Mouse (Mus musculus) telencephalon, adult 2 months (tissue): Measurements from ENCODE around the gene Rhobtb3.

Source experiments
- DNase-seq: peaks from one replicate; pipeline ENCODE4 v3.0.0-alpha.2; 2011; ENCODE audit warnings: low read depth, low spot score

Gene Rhobtb3

DNA sequence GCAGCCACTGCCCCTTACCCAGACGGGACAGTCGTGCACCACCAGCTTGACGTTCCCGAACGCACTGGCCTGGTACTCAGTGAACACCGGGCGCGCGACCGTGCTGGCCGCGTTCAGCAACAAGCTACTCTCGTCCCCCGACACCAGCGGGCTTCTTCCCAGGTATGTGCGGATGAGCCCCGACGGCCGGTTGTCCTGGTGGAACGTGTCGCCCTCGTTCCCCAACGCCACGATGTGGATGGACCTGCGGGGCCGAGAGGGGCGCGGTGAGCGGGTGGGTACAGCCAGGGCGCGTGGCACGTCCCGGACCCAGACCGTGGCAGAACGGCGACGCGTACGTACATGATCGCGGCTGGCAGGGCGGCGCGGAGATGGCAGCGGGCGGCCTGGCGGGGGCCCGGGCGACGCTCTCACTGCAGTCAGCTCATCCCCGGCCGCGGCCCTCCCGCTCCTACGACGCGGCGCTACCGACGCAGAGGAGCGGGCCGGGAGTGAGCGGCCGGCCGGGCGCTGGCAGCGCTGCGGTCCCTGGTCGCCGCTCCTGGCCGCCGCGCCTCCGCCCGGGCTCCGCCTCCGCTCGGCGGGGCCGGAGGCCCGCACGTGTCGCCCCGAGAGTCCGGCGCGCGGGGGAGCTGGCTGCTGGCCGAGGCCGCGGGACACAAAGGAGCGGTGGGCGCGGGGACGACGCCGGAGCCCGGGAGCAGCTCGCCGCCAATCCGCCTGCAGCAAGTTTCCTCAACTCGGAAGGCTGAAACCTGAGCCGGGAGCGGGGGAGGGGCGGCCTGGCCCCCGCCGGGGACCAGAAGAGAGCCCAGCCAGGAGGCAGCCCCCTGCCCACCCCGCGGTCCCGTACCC lies at the start of gene Rhobtb3:
Gene Rhobtb3, minus strand, starts transcription at position 737 of the 855 bp plus-strand sequence.
- DNase-seq: no peak

DNA sequence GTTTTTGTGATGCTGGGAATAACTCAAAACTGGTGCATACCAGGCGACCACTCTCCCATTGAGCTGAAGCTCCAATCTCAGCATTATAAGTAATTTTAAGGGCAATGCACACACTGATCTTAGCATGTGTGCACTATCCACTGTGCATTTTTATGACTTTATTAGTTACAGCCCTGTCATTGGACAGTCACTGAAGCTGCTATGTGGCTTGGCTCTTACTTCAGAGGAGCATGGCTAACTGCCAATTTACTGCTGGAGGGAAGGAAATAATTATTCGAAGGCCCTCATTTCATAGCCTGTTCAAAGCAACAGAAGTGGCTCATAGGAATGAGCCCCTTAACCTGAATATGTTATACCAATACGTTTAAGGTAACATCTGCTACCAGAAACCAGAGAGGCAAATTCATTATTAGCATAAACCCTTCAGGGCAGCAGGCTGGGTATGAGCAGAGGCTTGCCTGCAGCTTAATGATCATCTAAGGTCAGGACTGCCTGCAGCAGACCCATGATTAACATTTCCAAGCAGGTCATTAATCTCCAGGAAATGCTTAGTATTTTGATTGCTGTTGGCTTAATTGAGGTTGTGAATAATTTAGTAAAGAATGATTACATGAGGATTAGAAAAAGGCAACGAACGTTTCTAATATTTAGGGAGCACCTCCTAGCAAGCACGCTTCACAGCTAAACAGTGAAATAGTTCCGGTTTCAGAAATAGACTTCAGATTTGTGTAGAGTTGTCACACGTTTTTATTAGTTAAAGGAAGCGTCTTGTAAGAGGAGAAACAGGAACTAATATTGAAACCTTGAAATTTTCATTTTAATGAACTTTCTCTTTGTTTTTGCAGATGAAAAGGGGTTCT lies 48.7 kb upstream of the Rhobtb3 start:
- DNase-seq: no peak

DNA sequence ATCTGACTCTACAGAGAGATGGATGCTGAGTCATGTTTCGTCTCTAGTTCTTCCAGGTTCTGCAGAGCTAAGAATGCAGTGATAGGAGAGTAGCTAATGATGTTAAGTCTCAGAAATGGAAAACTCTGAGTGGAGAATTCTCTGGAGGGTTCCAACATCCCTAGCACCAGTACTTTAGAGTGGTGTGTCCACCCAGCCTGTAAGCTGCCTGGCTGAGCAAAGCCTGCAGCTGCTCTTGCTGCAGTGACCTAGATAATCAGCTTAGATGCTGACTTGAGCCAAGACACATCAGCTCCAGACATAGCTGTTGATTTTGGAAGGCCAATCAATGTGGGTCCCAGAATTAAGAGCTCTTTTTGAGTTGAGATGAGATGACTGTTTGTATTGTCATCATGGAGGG lies 44.4 kb upstream of the Rhobtb3 start:
- DNase-seq: peak; percentile 32

GRCm38 (mm10) chr13:75981901-75982300 lies 38.2 kb upstream of the Rhobtb3 start:
- DNase-seq: no peak

- no peak for DNase-seq
These were observed 32.9 kb upstream of the Rhobtb3 start for GRCm38 (mm10) chr13:75976649-75977048.

DNA sequence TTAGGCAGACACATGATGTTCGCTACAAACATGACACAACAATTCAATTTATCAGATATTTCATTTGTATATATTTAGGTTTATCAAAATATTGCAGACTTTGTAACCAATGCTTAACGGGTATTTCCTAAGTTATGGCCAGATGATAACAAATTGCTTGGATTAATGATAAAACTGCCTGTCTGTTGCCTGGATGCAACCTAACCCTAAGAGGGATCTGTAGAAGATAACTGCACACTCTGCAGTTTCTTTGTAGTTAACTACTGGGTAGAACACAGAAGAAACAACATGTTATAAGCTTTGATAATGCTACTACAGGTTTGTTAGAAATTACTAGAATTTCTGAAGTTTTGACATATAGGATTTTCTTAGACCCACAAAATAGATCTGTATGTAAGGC lies 32.5 kb upstream of the Rhobtb3 start:
- no peak for DNase-seq

- DNase-seq: no peak
These were observed 31.9 kb upstream of the Rhobtb3 start for GRCm38 (mm10) chr13:75975629-75976028.

GRCm38 (mm10) chr13:75974481-75974880 lies 30.8 kb upstream of the Rhobtb3 start:
- no peak for DNase-seq

DNA sequence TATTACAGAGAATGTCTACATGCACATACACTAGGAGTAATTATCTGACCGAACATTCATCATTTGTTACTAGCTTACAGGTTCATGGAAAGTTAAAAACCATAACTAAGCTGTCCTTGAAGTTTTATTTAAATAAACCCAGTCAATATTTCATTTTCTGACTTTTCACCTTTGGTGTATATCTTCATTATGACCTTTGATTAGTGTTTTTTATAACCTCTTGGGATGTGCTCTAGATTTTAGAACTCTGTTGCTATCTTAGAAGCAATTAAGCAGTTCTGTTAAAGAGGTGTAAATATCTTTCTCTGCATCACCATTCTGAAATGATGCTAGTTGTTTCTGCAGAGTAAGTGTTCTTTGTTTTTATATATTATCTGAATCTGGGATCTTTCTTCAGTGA lies 23.1 kb upstream of the Rhobtb3 start, which contains the start of gene Spata9:
Gene Spata9, plus strand, starts transcription at position 301 of the 400 bp plus-strand sequence.
- no peak for DNase-seq

GRCm38 (mm10) chr13:75955357-75955992 lies 11.8 kb upstream of the Rhobtb3 start:
- DNase-seq: no peak

- no peak for DNase-seq
These were observed 6.6 kb upstream of the Rhobtb3 start for GRCm38 (mm10) chr13:75950295-75950694.

DNA sequence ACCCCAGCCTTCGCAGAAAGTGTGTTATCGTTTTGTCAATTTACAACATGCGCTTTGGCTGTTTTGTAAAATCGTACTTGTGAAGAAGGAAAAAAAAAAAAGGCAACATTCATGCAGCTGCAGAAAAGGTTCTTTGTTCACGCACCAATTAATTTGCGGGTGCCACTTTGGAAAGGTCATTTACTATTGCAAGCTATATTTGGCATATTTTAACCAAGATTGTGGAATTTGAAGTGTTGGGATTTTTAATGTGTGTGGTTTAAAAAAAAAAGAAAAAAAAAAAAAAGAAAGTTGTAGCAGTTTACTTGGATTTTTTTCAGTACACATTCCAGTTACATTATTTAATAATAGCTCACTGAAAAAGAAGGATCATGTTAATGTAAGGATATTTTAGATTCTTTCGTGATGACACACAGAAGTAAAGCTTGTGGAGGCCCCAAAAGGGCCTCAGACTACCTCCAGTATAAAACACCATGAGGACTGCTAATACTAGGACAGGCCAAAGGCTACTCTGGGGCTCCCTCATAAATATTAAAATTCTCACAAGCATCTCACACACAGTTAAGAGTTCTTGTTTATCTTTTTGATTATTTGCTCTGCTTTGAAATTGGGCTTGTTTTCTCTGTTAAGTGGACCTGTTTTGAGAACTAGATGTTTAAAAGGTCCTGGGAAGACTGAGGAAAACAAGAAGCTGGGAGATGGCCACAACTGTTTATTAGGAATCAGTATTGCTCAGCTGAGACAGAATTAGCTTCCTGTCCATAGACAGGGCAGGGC lies 507 bp upstream of the Rhobtb3 start:
- no peak for DNase-seq

- no peak for DNase-seq
These were observed 994 bp downstream of the Rhobtb3 start for GRCm38 (mm10) chr13:75942731-75943130.

GRCm38 (mm10) chr13:75941518-75942295 lies 2.0 kb downstream of the Rhobtb3 start:
- DNase-seq: no peak

GRCm38 (mm10) chr13:75940791-75941517 lies 2.8 kb downstream of the Rhobtb3 start:
- no peak for DNase-seq

- DNase-seq: no peak
These were observed 4.9 kb downstream of the Rhobtb3 start for GRCm38 (mm10) chr13:75938866-75939265.

DNA sequence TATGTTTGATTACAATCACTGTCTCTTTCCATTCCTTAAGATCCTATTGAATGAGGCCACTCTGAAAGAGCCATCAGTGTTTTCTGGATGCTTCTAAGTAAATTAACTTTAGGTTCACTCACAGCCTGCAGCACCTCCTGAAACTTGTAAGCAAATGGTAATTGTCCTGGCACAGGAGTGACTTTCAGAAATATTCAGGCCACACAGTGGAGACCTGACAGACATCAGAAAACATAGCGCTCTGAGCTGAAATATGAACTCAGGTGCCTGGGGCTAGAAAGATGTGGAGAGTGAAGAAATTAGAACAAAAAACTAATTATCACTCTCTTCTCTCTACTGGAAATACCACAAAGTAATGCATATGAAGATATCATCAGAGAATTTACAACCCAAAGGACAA lies 10.4 kb downstream of the Rhobtb3 start:
- DNase-seq: no peak

- DNase-seq: no peak
These were observed 12.7 kb downstream of the Rhobtb3 start for GRCm38 (mm10) chr13:75931073-75931472.

DNA sequence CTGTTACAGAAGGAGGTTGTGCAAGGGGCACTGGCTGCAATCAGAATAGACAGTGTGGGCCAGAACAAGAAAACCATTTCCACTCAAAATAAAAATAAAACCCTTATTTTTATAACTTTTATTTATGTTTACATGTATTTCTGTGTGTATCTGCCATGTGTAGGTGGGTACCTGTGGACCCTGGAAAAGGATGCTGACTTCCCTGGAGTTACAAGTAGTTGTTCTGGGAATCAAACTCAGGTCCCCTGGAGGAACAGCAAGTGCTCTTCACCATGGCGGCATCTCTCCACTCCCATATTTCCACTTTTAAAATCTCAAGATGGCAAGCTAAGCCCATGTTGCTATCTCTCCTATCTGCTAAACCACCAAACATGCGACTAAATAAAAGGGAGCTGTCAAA lies 13.1 kb downstream of the Rhobtb3 start:
- DNase-seq: no peak

- no peak for DNase-seq
These were observed 13.7 kb downstream of the Rhobtb3 start for GRCm38 (mm10) chr13:75930023-75930422.
